Comparison of ENCODE assay signal across 8 mouse cellular contexts in genomic region chr1:165459041-165459502, GRCm38 (mm10). TPM values are rescaled to one million over a fixed set of nuclear protein-coding genes. Genes with fewer than 3 reads are reported as not detected.
DNase-seq lines count a peak whose midpoint lies in the region; ATAC-seq and TF ChIP-seq lines count a peak whose summit lies in the region.

No protein-coding gene starts in this region.

- DNase-seq in lung, embryonic 14.5 days, result no peak
- DNase-seq in lung, postnatal 4 days, result no peak
- DNase-seq in limb, embryonic 14.5 days (ENCODE audit: low spot score), result no peak
- peak; percentile 38 for DNase-seq in splenic B cell, adult 2 months (ENCODE audit: low read depth, low spot score)
- no peak for DNase-seq in urinary bladder, postnatal 36 days (ENCODE audit: low spot score in 2 of 2)
- DNase-seq in B cell, adult 2 months, result no peak
- DNase-seq in Muller cell, postnatal 12 days (ENCODE audit: inconsistent ontology term), result no peak

- H3K9ac ChIP-seq in lung, embryonic 14.5 days, result peak overlapping the region; percentile 82
- H3K9ac ChIP-seq in limb, embryonic 14.5 days (ENCODE audit: low read depth, low read length, severe bottlenecking), result peak overlapping the region; percentile 80

- H3K4me1 ChIP-seq in lung, embryonic 14.5 days (ENCODE audit: insufficient read depth), result 0 out of 2 replicates have a peak, but pooled peaks cover 3% of the 10 kb centered on the region
- H3K4me1 ChIP-seq in embryonic fibroblast, embryonic 13.5 days (ENCODE audit: control insufficient read depth, insufficient read depth, low read length), result no peaks in the 10 kb centered on the region
- H3K4me1 ChIP-seq in limb, embryonic 14.5 days (ENCODE audit: control insufficient read depth, insufficient read depth, low read length), result peaks cover 10% of the 10 kb centered on the region; the same call in 1 of the 2 replicates

- no peaks in the 10 kb centered on the region for H3K36me3 ChIP-seq in lung, embryonic 14.5 days (ENCODE audit: insufficient read depth)
- no peaks in the 10 kb centered on the region for H3K36me3 ChIP-seq in limb, embryonic 14.5 days (ENCODE audit: control insufficient read depth, insufficient read depth, low read length)
- no peaks in the 10 kb centered on the region for H3K36me3 ChIP-seq in splenic B cell, adult 2 months (ENCODE audit: control insufficient read depth, insufficient read depth, low read length, poor library complexity, severe bottlenecking)

- no peak for TF ChIP-seq POLR2A in embryonic fibroblast, embryonic 13.5 days (IDR thresholded peaks at IDR 0.05; ENCODE audit: low read depth, low read length)
- no peak for TF ChIP-seq POLR2A in limb, embryonic 14.5 days (IDR thresholded peaks at IDR 0.05; ENCODE audit: borderline replicate concordance, extremely low read depth, insufficient read depth, insufficient read length)

- 0 out of 2 replicates have a peak overlapping the region, but pooled peaks have one; percentile 90 for H3K27ac ChIP-seq in lung, embryonic 14.5 days (ENCODE audit: low read depth)
- H3K27ac ChIP-seq in embryonic fibroblast, embryonic 13.5 days (ENCODE audit: insufficient read depth, low read length), result no peak overlapping the region
- H3K27ac ChIP-seq in limb, embryonic 14.5 days (replicated peaks; ENCODE audit: low read depth, low read length), result peak overlapping the region; percentile 91

- peak overlapping the region; percentile 94 for H3K4me3 ChIP-seq in lung, embryonic 14.5 days (ENCODE audit: low read depth, low read length)
- peak overlapping the region; percentile 77 for H3K4me3 ChIP-seq in embryonic fibroblast, embryonic 13.5 days (ENCODE audit: insufficient read depth, low read length)
- peak overlapping the region; percentile 80 for H3K4me3 ChIP-seq in limb, embryonic 14.5 days (replicated peaks; ENCODE audit: low read length)

- no peaks in the 10 kb centered on the region for H3K9me3 ChIP-seq in lung, embryonic 14.5 days (ENCODE audit: low read depth, low read length)
- no peaks in the 10 kb centered on the region for H3K9me3 ChIP-seq in limb, embryonic 14.5 days (ENCODE audit: control insufficient read depth, low read length)

- no peak for ATAC-seq in lung, embryonic 14.5 days (ENCODE audit: insufficient read depth)
- ATAC-seq in limb, embryonic 14.5 days (ENCODE audit: low FRiP score, low read depth), result no peak

- WGBS in lung, embryonic 14.5 days, result 16% methylated on average over 7 of the region's 7 CpGs
- WGBS in limb, embryonic 14.5 days, result 16% methylated on average over 7 of the region's 7 CpGs

- no peak for TF ChIP-seq CTCF in lung, embryonic 14.5 days (IDR thresholded peaks at IDR 0.05; ENCODE audit: low read depth)
- no peak for TF ChIP-seq CTCF in embryonic fibroblast, embryonic 13.5 days (IDR thresholded peaks at IDR 0.05; ENCODE audit: borderline replicate concordance, insufficient read depth, low read length)

- no peaks in the 10 kb centered on the region for H3K27me3 ChIP-seq in lung, embryonic 14.5 days (ENCODE audit: insufficient read depth, low read length)
- H3K27me3 ChIP-seq in limb, embryonic 14.5 days (ENCODE audit: control insufficient read depth, insufficient read depth, low read length), result no peaks in the 10 kb centered on the region
- no peaks in the 10 kb centered on the region for H3K27me3 ChIP-seq in splenic B cell, adult 2 months (ENCODE audit: control insufficient read depth, insufficient read depth, low read length, poor library complexity, severe bottlenecking)

- peak overlapping the region; percentile 87 for H3K4me2 ChIP-seq in lung, embryonic 14.5 days
- peak overlapping the region; percentile 72 for H3K4me2 ChIP-seq in limb, embryonic 14.5 days (replicated peaks; ENCODE audit: low read depth, low read length, severe bottlenecking)

RNA-seq across cellular contexts. Expression of gene Dcaf6, which starts 1.2 kb away (rescaled TPM):
- polyA plus RNA-seq in lung, embryonic 14.5 days (2014; fragmentation: Nextera tagmentation; extraction: Ambion mirVana), result 12.7 and 13.0 TPM in 2 replicates
- polyA plus RNA-seq in embryonic fibroblast, embryonic 13.5 days (2011; ENCODE audit: insufficient read length, low read depth, missing spikeins), result 36.3 and 43.2 TPM in 2 replicates
- polyA plus RNA-seq in limb, embryonic 14.5 days (2012; rRNA removed), result 38.4 and 42.9 TPM in 2 replicates
- polyA plus RNA-seq in limb, embryonic 14.5 days (2014; fragmentation: Nextera tagmentation; extraction: Ambion mirVana), result 20.7 and 20.9 TPM in 2 replicates

RNA-seq across cellular contexts. Expression of gene Mpc2, which starts 1.4 kb away (rescaled TPM):
- 110 and 127 TPM in 2 replicates for polyA plus RNA-seq in lung, embryonic 14.5 days (2014; fragmentation: Nextera tagmentation; extraction: Ambion mirVana)
- 38.6 and 55.9 TPM in 2 replicates for polyA plus RNA-seq in embryonic fibroblast, embryonic 13.5 days (2011; ENCODE audit: insufficient read length, low read depth, missing spikeins)
- 58.3 and 60.2 TPM in 2 replicates for polyA plus RNA-seq in limb, embryonic 14.5 days (2012; rRNA removed)
- polyA plus RNA-seq in limb, embryonic 14.5 days (2014; fragmentation: Nextera tagmentation; extraction: Ambion mirVana), result 164 and 169 TPM in 2 replicates

RNA-seq across cellular contexts. Expression of gene Adcy10, which starts 25.9 kb away (rescaled TPM):
- 0.04 TPM in 1 of 2 replicates, not detected in the other for polyA plus RNA-seq in lung, embryonic 14.5 days (2014; fragmentation: Nextera tagmentation; extraction: Ambion mirVana)
- not detected in 2 replicates for polyA plus RNA-seq in embryonic fibroblast, embryonic 13.5 days (2011; ENCODE audit: insufficient read length, low read depth, missing spikeins)
- polyA plus RNA-seq in limb, embryonic 14.5 days (2012; rRNA removed), result 0.08 TPM in 1 of 2 replicates, not detected in the other
- not detected in 2 replicates for polyA plus RNA-seq in limb, embryonic 14.5 days (2014; fragmentation: Nextera tagmentation; extraction: Ambion mirVana)
